Mouse (Mus musculus): ENCODE data around the gene Ensa.

Ensa gene

DNA sequence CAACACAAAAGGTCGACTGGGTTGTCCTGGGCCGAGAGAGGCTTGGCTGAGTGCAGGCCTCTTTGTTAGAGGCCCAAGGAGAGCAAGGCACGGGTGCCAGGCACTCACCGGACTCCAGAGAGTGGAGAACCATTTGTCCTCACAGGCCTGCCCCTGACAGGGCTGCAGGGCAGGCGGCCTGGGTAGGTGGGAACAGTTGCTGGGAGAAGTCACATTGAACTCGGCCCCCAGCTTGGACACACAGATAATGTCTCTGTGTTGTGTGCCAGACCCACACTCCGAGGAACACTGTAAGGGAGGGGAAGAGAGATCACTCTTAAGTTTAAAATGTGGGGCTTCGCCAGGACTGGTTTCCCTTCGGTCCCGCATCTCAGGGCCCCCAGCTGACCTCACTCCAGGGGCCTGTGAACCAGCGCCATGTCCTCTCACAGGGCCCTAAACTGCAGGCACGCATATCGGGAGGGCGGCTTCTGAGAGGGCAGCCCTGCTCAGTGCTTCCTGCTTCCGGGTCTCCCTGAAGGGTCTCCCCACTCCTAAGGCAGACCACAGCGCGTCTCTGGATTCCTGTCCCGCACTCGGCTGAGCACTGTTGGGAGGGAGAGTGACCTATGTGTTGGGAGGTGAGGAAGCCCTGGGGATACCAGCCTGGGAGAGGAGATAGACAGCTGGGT lies 52.8 kb downstream of the Ensa start:
- no peak for DNase-seq (ENCODE audit: extremely low read depth, low read depth, low spot score)

DNA sequence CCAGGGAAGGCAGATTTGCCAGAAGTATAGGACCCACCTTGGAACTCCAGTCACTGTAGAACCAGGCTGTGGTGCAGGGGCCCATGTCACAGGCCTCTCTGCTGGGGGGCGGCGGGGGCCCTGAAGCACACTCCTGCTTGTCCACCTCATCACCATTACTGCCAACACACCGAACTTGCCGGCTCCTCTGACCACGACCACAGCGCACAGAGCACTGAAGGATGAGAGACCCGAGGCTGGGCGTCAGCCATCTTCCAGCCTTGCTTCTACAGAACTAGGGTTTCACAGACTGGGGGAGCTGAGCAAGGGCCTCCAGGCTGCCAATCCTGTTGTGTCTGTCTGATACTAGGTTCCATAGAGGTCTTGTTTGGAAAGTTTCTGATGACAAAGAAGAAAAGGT lies 54.8 kb downstream of the Ensa start:
- no peak for DNase-seq (ENCODE audit: extremely low read depth, low read depth, low spot score)

DNA sequence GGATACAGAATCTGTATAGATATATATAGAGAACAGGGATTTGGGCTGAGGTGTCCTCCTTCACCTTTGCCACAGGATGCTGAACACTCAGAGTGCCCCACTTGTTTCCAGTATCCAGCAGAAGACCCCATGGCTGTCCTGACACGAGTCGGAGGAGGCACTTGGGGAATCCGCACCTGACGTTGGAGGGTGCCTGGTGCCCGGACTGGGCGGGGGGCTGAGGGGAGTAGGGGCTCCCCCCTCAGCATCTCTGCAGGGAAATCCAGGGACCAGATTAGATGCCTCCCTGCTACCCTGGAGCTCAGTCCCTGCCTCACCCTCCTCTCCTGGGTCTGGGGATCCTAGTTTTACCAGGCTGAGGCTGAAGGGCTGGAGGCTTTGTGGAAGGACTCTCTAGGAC lies 55.9 kb downstream of the Ensa start:
- no peak for DNase-seq (ENCODE audit: extremely low read depth, low read depth, low spot score)

DNA sequence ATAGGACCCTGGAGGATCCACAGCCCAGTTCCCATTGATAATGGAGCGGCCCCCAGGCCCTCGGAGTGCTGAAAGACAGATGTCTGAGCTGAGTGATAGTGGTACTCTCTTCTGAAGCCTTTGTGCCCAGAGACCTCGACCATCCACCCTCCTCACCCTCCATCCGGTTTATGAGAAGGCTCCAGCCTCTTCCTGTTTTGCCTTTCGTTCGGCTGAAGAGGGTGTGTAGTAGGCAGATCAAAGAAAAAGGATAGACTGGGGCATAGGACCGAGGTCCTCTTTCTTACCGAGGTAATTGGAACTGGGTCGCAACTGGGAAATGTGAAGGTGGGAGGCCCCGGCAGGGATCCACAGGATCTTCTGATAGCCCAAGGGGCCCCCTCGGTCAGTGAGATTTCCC lies 56.6 kb downstream of the Ensa start:
- DNase-seq (ENCODE audit: extremely low read depth, low read depth, low spot score): no peak
